In genomic region chr4:21173789-21174188, GRCm38 (mm10) we compare ENCODE assay signal across 26 mouse cellular contexts.
"Had no signal": no experiment of that assay in that cellular context is flagged by ENCODE, and none has a peak within 500 bp of the region (broad histone marks: within the 10 kb centered on the region; RNA-seq: fewer than 3 reads in every experiment).

No protein-coding gene starts in this region.

- H3K27me3 ChIP-seq: embryonic facial prominence, embryonic 12.5 days; embryonic facial prominence, embryonic 13.5 days; embryonic facial prominence, embryonic 15.5 days; forebrain, embryonic 12.5 days; forebrain, embryonic 13.5 days; forebrain, embryonic 15.5 days had no signal

- ATAC-seq: forebrain, embryonic 13.5 days; forebrain, embryonic 14.5 days; forebrain, embryonic 15.5 days; forebrain, embryonic 16.5 days; forebrain, postnatal 0 days had no signal

- H3K4me2 ChIP-seq: embryonic facial prominence, embryonic 12.5 days; embryonic facial prominence, embryonic 13.5 days; embryonic facial prominence, embryonic 15.5 days; forebrain, embryonic 12.5 days; forebrain, embryonic 13.5 days; forebrain, embryonic 15.5 days had no signal

- H3K9me3 ChIP-seq: embryonic facial prominence, embryonic 10.5 days; embryonic facial prominence, embryonic 12.5 days; embryonic facial prominence, embryonic 13.5 days; embryonic facial prominence, embryonic 15.5 days; forebrain, embryonic 10.5 days; forebrain, embryonic 12.5 days; forebrain, embryonic 13.5 days; forebrain, embryonic 15.5 days had no signal

- H3K36me3 ChIP-seq: embryonic facial prominence, embryonic 10.5 days; embryonic facial prominence, embryonic 12.5 days; embryonic facial prominence, embryonic 13.5 days; embryonic facial prominence, embryonic 15.5 days; forebrain, embryonic 10.5 days; forebrain, embryonic 12.5 days; forebrain, embryonic 15.5 days had no signal

- H3K27ac ChIP-seq: embryonic facial prominence, embryonic 10.5 days; embryonic facial prominence, embryonic 12.5 days; embryonic facial prominence, embryonic 13.5 days; embryonic facial prominence, embryonic 15.5 days; forebrain, embryonic 10.5 days; forebrain, embryonic 12.5 days; forebrain, embryonic 13.5 days; forebrain, embryonic 15.5 days; gastrocnemius, adult 2 months; heart, adult 2 months had no signal

- H3K4me1 ChIP-seq: embryonic facial prominence, embryonic 10.5 days; embryonic facial prominence, embryonic 12.5 days; embryonic facial prominence, embryonic 13.5 days; embryonic facial prominence, embryonic 15.5 days; forebrain, embryonic 10.5 days; forebrain, embryonic 12.5 days; forebrain, embryonic 13.5 days; forebrain, embryonic 15.5 days had no signal

- H3K4me3 ChIP-seq: embryonic facial prominence, embryonic 10.5 days; embryonic facial prominence, embryonic 12.5 days; embryonic facial prominence, embryonic 13.5 days; embryonic facial prominence, embryonic 15.5 days; erythroblast, embryonic 14.5 days; forebrain, embryonic 10.5 days; forebrain, embryonic 12.5 days; forebrain, embryonic 13.5 days; forebrain, embryonic 15.5 days; gastrocnemius, adult 2 months; heart, adult 2 months had no signal

- DNase-seq: cerebellum, adult 9-11 months; cerebellum, postnatal 10 days; cerebellum, postnatal 14 days; cerebellum, postnatal 25 days; cerebellum, postnatal 36 days; embryo, embryonic 11 days; gastrocnemius, adult 2 months; gastrocnemius, postnatal 10 days; gastrocnemius, postnatal 14 days; gastrocnemius, postnatal 25 days; gastrocnemius, postnatal 36 days; heart, adult 11 months; heart, adult 18-20 months; heart, adult 2 months had no signal

- H3K9ac ChIP-seq: embryonic facial prominence, embryonic 12.5 days; embryonic facial prominence, embryonic 13.5 days; embryonic facial prominence, embryonic 15.5 days; forebrain, embryonic 12.5 days; forebrain, embryonic 13.5 days; forebrain, embryonic 15.5 days; forebrain, postnatal 0 days had no signal
